Mouse (Mus musculus) testis, adult 2 months (tissue): Measurements from ENCODE around the gene Bfsp1. TPM values are rescaled to one million over a fixed set of nuclear protein-coding genes. Genes with fewer than 3 reads are reported as not detected.

Experiments
- H3K27ac ChIP-seq: fragments of 200-500 bp; 2 replicates; pipeline ENCODE4 v1.5.1; 2012; ENCODE audit warnings: low read depth, low read length; ENCODE audit not compliant: control insufficient read depth, insufficient read depth
- H3K27me3 ChIP-seq: fragments of 200-500 bp; 2 replicates; pipeline ENCODE4 v1.6.1; 2012; ENCODE audit warnings: mild to moderate bottlenecking, low read length, moderate library complexity; ENCODE audit not compliant: control insufficient read depth, insufficient read depth
- H3K36me3 ChIP-seq: fragments of 200-500 bp; 2 replicates; pipeline ENCODE4 v1.6.1; 2012; ENCODE audit warnings: mild to moderate bottlenecking, low read length; ENCODE audit not compliant: control insufficient read depth, insufficient read depth
- H3K4me1 ChIP-seq: fragments of 200-500 bp; 2 replicates; pipeline ENCODE4 v1.6.1; 2012; ENCODE audit warnings: low read length; ENCODE audit not compliant: control insufficient read depth, insufficient read depth
- H3K4me3 ChIP-seq: fragments of 200-500 bp; 2 replicates; pipeline ENCODE4 v1.5.1; 2012; ENCODE audit warnings: low read depth, mild to moderate bottlenecking, low read length, moderate library complexity, mixed read lengths; ENCODE audit not compliant: control insufficient read depth
- CTCF ChIP-seq: fragments of 200-500 bp; IDR thresholded peaks from 2 replicates; pipeline ENCODE4 v1.5.1; 2012; ENCODE audit warnings: low read depth, mild to moderate bottlenecking, inconsistent platforms, low read length, moderate library complexity; ENCODE audit not compliant: control insufficient read depth, insufficient read depth, insufficient replicate concordance
- POLR2A ChIP-seq: fragments of 200-500 bp; IDR thresholded peaks from 2 replicates; pipeline ENCODE4 v1.6.1; 2012; ENCODE audit warnings: low read depth, mild to moderate bottlenecking, inconsistent platforms, low read length, moderate library complexity; ENCODE audit not compliant: control insufficient read depth
- polyA plus RNA-seq: library from polyadenylated mRNA; depleted of rRNA; stranded (reverse); fragments of >200 nt; gene quantifications from 2 replicates; pipeline ENCODE4 v1.2.3, GENCODE M21; 2012

Gene Bfsp1
- polyA plus RNA-seq, 1 experiment: 0.68 TPM

GRCm38 (mm10) chr2:143876929-143877632 is 14.1 kb upstream of the Bfsp1 start:
- no peak for TF ChIP-seq CTCF
- no peak for TF ChIP-seq POLR2A
- H3K27ac ChIP-seq: no peak overlapping the region
- peaks cover 4% of the 10 kb centered on the region for H3K4me1 ChIP-seq
- no peaks in the 10 kb centered on the region for H3K36me3 ChIP-seq
- no peaks in the 10 kb centered on the region for H3K27me3 ChIP-seq
- H3K4me3 ChIP-seq: no peak overlapping the region

GRCm38 (mm10) chr2:143876026-143876425 is 13.1 kb upstream of the Bfsp1 start:
- Histone ChIP-seq H3K27ac (no peak overlapping the region), H3K27me3 (no peaks in the 10 kb centered on the region), H3K4me1 (peaks cover 4% of the 10 kb centered on the region), H3K36me3 (no peaks in the 10 kb centered on the region), H3K4me3 (no peak overlapping the region)
- TF ChIP-seq POLR2A (no peak), CTCF (no peak)

- Histone ChIP-seq H3K27ac (no peak overlapping the region), H3K4me1 (no peaks in the 10 kb centered on the region; the same call in 1 of the 2 replicates), H3K36me3 (no peaks in the 10 kb centered on the region), H3K27me3 (no peaks in the 10 kb centered on the region), H3K4me3 (no peak overlapping the region)
- TF ChIP-seq POLR2A: no peak
- TF ChIP-seq CTCF: no peak
These were observed 8.1 kb upstream of the Bfsp1 start for GRCm38 (mm10) chr2:143870936-143871688.

GRCm38 (mm10) chr2:143867326-143867725 is 4.4 kb upstream of the Bfsp1 start:
- no peaks in the 10 kb centered on the region for H3K36me3 ChIP-seq
- H3K4me1 ChIP-seq: peaks cover 3% of the 10 kb centered on the region
- TF ChIP-seq POLR2A (no peak), CTCF (peak; percentile 84; the same call in 1 of the 2 replicates)
- H3K27me3 ChIP-seq: no peaks in the 10 kb centered on the region
- H3K27ac ChIP-seq: peak overlapping the region; percentile 55
- H3K4me3 ChIP-seq: no peak overlapping the region

- TF ChIP-seq POLR2A (no peak), CTCF (no peak)
- no peak overlapping the region for H3K4me3 ChIP-seq
- no peaks in the 10 kb centered on the region for H3K27me3 ChIP-seq
- no peaks in the 10 kb centered on the region for H3K36me3 ChIP-seq
- peaks cover 3% of the 10 kb centered on the region for H3K4me1 ChIP-seq
- no peak overlapping the region for H3K27ac ChIP-seq
These were observed 1.6 kb upstream of the Bfsp1 start for GRCm38 (mm10) chr2:143864600-143864999.

- no peaks in the 10 kb centered on the region for H3K27me3 ChIP-seq
- TF ChIP-seq CTCF: no peak
- no peak for TF ChIP-seq POLR2A
- no peak overlapping the region for H3K4me3 ChIP-seq
- H3K36me3 ChIP-seq: no peaks in the 10 kb centered on the region
- no peak overlapping the region for H3K27ac ChIP-seq
- peaks cover 3% of the 10 kb centered on the region for H3K4me1 ChIP-seq
These were observed 3.8 kb downstream of the Bfsp1 start for GRCm38 (mm10) chr2:143859166-143859565.

- no peaks in the 10 kb centered on the region for H3K27me3 ChIP-seq
- H3K36me3 ChIP-seq: no peaks in the 10 kb centered on the region
- H3K4me1 ChIP-seq: 0 out of 2 replicates have a peak, but pooled peaks cover 2% of the 10 kb centered on the region
- no peak overlapping the region for H3K4me3 ChIP-seq
- TF ChIP-seq POLR2A: no peak
- no peak for TF ChIP-seq CTCF
- no peak overlapping the region for H3K27ac ChIP-seq
These were observed 9.5 kb downstream of the Bfsp1 start for GRCm38 (mm10) chr2:143853447-143853846.
